Mouse (Mus musculus) gastrocnemius, adult 8-10 months (tissue): ENCODE measurements around the gene Rarb. TPM values are rescaled to one million over a fixed set of nuclear protein-coding genes. Genes with fewer than 3 reads are reported as not detected.
"Not testable (repeated sequence)": the region's sequence is repeated elsewhere in the genome, so short reads cannot be mapped to it uniquely, and the experiment has no call there.

Source experiments
- DNase-seq, 2 experiments: peaks; one replicate each; pipeline ENCODE4 v3.0.0; 2022; ENCODE audit warnings: low spot score in 2 of 2
- total RNA-seq, 4 experiments: library from RNA; stranded (reverse); gene quantifications; 2 replicates each; pipeline ENCODE4 v1.2.4; 2022

Rarb gene
- 10 to 100 TPM in 3 of 4 experiments, 1 to 10 TPM in 1; 9.2 to 14.2 (median 12.3) TPM for total RNA-seq

GRCm38 (mm10) chr14:16818602-16819250 is at the start of gene Rarb:
Gene Rarb (minus strand): TSS chr14:16819156.
- no peak for DNase-seq

DNA sequence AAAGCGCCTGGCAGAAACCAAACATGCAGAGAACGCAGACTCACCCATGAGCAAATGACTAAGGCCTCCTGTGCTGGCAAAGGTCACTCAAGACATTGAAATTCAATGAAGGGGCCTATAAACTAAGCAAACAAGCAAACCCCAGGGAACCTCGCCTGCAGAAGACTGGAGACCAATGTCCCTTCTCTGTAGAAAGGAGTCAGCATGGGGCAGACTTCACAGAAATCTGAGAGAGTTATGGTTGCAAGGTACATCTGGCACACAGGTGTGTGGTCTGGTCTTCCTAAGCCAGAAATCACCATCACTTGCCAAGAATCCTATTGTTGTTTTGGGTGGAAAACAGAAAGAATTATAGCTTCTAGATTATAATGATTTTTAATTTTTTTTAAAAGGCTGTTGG is 23.1 kb upstream of the Rarb start:
- no peak for DNase-seq

DNA sequence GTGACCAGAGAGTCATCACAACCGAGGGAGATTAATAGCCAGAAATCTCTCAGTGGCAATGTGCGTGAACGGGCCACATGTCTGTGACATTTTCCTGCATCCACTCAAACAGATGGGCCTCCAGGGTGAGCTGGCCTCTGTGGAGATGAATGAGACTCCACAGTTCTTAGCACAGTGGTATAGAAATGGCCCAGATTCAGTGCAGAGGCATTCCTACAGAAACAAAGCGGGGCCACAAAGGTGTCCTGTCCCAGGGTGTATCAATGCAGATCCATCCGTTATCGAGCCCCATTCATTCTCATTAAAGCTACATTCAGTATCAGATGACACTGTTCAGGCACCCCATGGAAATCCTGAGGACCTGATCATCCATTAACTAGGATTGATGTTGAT is 22.6 kb upstream of the Rarb start:
- DNase-seq = no peak

DNA sequence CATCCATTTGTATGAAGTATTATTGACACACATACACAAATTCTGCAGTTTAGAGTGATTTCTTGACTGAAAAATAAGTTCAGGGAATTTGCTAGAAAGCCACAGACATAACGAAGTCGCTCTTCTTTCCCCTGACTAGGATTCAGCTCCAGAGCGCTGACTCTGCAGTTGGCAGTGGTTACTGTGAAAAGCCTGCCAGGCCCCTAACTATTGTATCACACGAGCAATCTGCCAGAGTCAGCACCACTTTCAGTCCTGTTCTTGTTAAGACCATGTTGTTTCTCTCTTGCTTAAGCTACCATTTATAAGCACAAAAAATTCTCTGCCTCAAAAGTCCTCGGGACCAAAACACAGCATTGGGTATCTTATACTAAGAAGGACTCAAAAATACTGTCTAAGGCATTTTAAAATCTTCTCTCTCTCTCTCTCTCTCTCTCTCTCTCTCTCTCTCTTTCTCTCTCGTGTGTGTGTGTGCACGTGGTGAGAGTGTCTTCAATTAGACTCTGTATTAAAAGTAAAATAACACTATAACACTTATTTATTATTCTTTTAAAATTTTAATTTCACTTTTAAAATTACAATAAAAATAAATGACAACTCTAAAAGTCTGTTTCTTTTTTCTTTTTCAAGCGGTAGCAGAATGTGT is 22.1 kb upstream of the Rarb start:
- DNase-seq = no peak

- no peak for DNase-seq
Measured at GRCm38 (mm10) chr14:16840135-16840534, 21.2 kb upstream of the Rarb start.

GRCm38 (mm10) chr14:16815096-16815741 is 3.7 kb downstream of the Rarb start:
- no peak for DNase-seq

GRCm38 (mm10) chr14:16806155-16806554 is 12.8 kb downstream of the Rarb start:
- DNase-seq = no peak

DNA sequence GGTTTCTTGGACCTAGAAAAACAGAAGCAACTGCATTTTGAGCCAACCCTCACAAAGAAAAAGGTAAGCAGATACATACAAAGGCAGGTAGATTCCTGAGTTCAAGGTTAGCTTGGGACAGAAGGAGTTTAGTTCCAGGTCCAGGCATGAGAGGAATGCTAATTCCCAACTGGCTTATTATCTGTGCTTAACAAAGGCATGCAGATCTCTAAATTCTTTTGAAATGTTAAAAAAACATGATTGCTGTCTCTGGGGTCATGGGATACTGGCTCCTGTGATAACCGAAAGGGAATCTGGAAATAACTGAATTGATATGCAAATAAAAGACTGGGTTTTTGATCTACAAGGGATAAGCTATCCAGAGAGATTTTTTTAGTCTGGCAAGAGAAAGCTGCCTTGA is 28.8 kb downstream of the Rarb start:
- DNase-seq = no peak

GRCm38 (mm10) chr14:16781942-16782541 is 36.9 kb downstream of the Rarb start:
- DNase-seq = no peak

- no peak for DNase-seq
Measured at GRCm38 (mm10) chr14:16776723-16777381, 42.1 kb downstream of the Rarb start.

DNA sequence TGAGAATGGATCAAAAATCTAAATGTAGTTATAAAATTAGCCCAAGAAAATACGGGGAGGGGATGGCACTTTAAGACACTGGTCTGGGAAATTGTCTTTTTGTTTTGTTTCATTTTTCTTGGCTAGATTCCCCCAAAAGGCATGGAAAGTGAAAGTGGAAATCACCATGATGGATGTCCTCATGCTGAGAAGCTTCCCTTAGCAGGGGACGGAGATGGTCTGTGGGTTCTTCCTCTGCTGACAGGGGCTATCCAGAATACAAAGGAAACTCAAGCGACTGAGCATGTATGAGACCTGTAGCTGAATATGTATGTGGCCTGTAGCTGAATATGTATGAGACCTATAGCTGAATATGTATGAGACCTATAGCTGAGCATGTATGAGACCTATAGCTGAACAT is 46.0 kb downstream of the Rarb start:
- no peak for DNase-seq

DNA sequence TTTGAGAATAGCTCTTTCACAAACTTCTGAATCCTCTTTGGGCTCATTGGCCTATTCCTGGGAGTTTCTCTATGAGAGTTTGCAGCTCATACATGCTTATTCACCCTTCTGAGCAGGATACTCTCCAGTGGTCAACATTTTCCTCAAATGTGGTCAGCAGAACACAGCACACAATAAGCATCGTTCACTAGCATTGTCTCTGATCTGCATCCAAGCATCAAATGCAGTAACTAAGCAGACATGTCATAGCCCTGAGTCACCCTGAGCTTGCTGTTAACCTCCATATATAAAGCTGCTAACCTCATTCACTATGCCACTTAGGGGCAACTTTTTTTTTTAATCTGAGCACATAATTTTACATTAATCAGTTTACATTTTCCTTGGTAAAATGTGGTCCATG is 53.1 kb downstream of the Rarb start:
- no peak for DNase-seq

GRCm38 (mm10) chr14:16762773-16763172 is 56.2 kb downstream of the Rarb start:
- DNase-seq = no peak

GRCm38 (mm10) chr14:16758773-16759434 is 60.1 kb downstream of the Rarb start:
- DNase-seq = no peak

DNA sequence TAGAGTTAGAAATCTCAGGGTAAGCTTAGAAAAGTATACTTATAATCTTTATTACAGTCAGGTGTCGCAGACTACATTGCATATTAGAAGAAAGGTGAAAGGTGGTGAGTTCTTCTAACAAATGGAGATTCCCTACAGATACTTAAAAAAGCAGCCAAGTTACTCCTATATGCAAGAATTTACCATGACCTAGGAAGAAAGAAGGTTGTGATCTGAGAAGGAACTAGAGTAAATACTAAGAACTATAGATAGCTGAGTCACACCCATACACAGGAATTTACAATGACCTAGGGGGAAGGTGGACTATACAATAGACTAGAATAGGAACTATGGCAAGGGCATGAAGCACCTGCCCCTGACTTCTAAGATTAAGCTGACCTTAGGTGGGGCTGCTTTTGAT is 63.4 kb downstream of the Rarb start:
- DNase-seq = not testable (repeated sequence)

DNA sequence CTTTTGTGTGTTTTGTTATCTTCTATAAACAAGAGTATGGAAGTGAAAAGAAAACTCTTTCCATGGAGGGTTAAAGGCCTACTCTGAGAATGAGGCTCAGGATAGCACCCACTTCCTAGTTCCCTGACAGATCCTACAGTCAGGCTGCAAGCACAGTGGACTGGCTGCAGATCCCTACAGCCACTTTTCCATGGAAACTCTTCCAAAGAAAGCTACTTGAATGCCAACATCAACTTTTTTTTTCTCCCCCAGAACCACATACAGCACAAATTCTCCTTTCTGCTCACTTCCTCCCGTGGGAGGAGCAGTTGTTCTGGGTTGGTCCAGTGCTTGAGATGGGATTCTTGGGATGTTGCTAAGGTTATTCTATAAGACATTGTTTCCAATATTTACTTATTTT is 66.3 kb downstream of the Rarb start:
- no peak for DNase-seq

DNA sequence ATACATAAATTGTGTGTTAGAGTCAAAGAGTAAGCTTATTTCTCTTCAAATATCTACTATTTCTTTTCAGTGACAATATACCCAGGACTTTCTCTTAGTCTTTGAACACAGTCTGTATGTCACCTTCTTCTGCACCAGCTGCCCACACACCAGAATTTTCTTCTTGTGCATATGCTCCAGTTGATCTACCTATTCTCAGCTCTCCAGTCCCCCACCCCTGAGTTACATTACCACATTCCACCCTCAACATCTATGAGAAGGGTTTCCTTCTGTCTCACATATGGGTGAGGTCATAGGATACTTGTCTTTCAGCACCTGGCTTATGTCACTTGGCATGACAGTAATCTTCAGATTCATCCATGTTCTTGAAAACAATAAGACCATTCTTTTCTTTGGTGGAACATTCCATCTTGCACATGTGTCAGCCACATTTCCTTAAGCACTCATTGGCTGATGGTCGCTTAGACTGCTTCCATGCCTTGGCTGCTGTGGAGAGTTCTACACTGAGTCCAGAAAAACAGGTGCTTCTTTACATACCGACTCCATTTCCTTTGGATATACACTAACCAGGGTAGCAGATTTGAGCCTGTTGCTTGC is 71.9 kb downstream of the Rarb start:
- no peak for DNase-seq

DNA sequence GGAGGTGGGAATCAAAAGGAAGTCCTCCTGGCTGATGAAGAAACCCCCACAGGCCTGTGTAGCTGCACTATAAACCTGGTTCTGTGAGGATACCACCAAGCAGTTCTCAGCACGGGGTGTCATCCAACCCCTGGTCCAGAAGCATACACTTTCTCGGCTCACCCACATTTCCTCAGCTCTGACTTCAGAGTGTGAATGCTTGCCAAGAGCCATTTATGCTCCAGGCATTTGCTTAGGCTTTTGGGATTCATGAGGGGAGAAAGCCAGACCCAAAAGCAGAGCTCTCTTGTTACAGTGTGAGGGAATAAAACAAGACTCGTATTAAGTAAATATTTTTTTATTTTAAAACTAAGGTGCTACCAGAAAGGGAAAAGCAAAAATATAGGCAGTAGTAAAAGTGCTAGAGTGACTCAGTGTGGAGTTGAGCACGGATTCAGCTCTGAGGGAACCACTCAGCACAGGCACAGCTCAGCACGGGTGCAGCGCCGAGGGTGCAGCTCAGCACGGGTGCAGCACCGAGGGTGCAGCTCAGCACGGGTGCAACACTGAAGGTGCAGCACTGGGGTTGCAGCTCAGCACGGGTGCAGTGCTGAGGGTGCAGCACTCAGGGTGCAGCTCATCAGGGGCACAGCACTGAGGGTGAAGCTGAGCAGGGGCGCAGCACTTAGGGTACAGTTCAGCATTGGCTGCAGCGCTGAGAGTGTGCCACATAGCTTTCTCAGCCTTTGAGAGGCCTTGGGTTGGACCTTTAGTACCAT is 77.8 kb downstream of the Rarb start:
- DNase-seq = no peak

DNA sequence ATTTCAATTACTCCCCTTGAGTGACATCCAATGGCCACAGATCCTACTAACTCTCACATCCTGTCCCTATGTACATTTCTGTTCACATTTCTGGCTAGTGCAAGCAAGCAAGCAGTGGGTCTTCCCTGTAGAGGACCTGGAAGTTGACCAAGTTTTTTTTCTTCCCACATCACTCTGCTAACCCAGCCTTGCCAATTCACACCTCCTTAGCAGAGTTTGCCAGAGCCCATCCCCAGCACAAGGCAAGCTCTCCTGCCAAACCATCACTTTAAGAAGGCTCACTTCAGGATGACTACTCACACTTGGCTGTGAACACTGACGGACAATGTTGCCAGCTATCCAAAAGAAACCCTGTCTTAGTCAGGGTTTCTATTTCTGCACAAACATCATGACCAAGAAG is 80.4 kb downstream of the Rarb start:
- no peak for DNase-seq

GRCm38 (mm10) chr14:16737781-16738180 is 81.2 kb downstream of the Rarb start:
- no peak for DNase-seq
